Mouse (Mus musculus): ENCODE measurements around the gene Mpp4.

DNA sequence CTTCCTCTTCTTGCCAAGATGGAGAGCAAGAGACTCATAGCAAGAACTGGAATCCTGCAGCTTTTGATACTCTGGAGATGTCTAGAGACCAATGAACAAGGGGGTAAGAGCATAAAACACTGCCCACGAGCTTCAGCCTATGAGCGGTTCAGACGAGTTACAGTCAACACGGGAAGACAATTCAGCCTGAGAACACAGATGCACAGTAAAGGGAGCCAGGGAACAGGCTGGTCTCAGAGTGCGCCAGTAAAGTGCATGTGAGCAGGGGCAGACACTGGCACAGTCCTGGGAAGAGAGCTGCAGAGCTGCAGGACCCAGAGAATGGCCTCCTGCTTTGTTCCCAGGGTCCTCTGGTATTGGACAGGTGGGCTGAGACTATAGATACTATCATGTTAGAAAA is 24.6 kb upstream of the Mpp4 start:
- no peak for TF ChIP-seq POLR2A (IDR thresholded peaks at IDR 0.05; ENCODE audit: borderline replicate concordance, low read depth, low read length)
- TF ChIP-seq CTCF (IDR thresholded peaks at IDR 0.05; ENCODE audit: low read depth, low read length), result no peak

All from bone marrow macrophage, adult 2 months (primary cell).